Mouse (Mus musculus): ENCODE results near the gene Cmtm2a.
"Not testable (repeated sequence)": the region's sequence is repeated elsewhere in the genome, so short reads cannot be mapped to it uniquely, and the experiment has no call there.

The Cmtm2a gene

DNA sequence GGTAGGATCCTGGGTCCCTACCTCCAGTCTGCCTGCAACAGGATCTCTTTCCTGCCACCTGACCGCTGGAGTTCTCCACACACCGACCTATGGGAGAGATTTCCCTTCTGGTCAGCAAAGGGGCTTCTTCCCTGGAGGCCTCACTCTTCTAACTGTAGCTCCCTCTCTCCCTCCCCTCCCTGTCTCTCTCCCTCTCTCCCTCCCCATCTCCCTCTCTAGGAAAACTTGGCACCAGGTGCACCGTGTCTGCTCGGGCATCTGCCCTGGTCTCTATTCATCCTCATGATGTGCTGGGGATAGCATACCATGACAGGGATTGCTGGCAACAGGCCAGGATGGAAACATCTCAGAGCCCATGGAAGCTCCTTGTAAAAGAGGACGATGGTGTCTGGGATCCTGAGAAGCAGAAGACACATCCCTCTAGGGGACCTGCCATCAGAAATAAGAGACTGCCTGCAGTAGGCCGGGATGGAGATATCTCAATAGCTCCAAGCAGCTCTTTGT, 24.0 kb downstream of the Cmtm2a start:
- DNase-seq: no peak

GRCm38 (mm10) chr8:104268368-104268767, 24.6 kb downstream of the Cmtm2a start:
- no peak for DNase-seq

GRCm38 (mm10) chr8:104264271-104264935, 28.6 kb downstream of the Cmtm2a start:
- not testable (repeated sequence) for DNase-seq

GRCm38 (mm10) chr8:104261802-104262201, 31.2 kb downstream of the Cmtm2a start:
- not testable (repeated sequence) for DNase-seq

DNA sequence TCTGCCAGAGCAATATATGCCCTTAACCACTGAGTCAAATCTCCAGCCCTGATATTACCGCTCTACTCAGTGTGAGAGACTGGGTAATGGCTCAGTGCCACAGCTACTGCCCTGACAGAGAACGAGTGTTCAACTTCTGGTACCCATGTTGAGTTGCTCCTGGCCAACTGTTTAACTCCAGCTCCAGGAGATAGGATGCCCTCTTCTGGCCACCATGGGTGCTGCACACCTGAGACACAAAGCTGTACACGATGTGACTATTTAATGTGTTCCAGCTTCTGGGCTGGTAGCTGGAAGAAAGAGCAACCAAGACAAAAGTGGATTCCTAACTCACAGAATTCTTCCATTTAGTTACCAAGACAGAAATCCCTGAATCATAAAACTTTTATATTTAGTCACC, 40.0 kb downstream of the Cmtm2a start:
- DNase-seq: no peak

DNA sequence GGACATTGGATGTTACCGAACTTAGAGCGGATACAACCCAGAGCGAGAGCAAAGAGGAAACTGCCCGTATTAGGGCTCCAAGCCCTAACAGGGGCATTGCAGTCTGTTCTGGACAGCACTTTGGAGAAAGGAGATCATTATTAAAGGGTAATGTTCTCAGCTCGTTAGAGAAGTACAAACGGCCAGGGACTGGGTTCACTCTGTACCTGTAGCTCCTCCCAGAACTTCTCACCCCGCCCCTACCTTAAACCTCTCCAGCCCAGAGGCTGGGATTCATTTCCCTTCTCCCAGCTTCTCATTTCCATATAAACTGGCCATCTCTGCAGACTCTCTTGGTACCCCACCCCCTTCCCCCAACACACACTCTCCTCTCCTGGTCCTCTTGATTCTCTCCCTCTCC, 41.5 kb downstream of the Cmtm2a start:
- no peak for DNase-seq

DNA sequence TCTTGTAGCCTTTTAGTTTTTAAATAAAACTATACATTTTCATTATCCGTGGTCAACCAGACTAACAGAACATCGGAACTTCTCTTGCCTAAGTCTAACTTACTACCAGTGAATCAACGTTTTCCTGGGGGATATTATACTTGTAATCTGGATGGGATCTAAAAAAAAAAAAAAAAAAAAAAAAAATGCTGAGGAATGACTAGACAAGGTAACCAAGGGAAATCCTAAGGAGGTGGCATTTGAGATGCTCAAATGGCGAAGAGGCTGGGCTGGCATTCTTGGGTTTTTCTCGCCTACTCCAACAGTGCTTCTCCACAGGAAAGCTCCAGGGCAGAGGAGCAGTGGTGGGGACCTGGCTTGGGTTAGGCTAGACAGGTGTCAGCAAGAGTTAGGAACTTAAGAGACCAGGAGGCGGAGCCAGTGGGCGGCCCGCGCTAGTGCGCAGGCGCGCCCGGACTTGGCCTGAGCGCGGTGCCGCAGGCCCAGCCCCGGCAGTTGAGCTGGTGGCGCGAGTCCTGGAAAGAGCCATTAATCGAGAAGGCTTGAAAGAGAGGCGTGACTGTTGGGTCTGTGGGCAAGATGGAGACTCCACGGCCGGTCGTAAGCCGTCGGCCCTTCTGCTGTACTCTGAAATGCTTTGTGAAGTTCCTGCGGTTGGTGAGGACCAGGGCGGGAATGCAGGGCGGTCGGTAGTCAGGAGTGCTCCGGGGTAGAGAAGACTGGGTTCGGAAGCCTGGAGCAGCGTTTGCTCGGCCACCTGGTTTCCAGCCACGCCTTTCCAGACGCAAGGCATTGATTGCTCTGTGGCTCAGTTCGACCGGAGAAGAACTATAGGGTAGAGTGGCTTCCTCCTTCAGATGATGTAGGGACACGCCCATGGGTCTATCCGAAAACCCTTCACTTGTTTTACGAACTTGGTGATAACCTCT, 42.3 kb downstream of the Cmtm2a start, which contains the start of gene Cklf:
TSS of gene Cklf (plus strand) at position 423 of the 929 bp plus-strand sequence.
- DNase-seq: peak; percentile 77

DNA sequence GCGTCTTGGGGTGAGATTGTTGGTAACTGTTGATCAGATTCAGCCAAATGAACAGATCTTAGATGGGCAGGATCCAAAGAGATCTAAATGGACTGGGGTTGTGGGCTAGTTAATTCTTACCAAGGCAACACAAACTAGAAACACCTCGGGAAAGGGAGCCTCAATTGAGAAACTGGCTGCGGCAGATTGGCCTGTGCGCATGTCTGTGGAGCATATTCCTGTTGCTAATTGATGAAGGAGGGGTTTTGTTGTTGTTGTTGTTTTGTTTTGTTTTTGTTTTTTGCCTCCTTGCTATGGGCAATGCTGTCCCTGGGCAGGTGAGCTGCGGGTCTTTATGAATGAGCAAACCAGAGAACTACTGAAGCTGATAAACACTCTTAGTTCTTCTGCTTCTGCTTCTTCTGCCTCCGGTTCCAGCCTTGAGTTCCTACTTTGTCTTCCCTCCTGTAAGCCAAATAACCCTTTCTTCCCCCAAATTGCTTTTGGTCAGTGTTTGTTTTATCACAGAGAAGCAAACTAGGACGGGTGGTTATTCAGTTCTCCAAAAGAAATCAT, 43.5 kb downstream of the Cmtm2a start:
- no peak for DNase-seq

- DNase-seq: peak; percentile 68
These were observed 44.7 kb downstream of the Cmtm2a start, which contains the start of gene Tk2 for GRCm38 (mm10) chr8:104248276-104248675. Tk2 (minus strand) TSS chr8:104248558.

GRCm38 (mm10) chr8:104247908-104248275, 45.1 kb downstream of the Cmtm2a start:
- peak; percentile 55 for DNase-seq

GRCm38 (mm10) chr8:104247054-104247907, 45.7 kb downstream of the Cmtm2a start:
- DNase-seq: peak; percentile 21

GRCm38 (mm10) chr8:104246621-104247020, 46.4 kb downstream of the Cmtm2a start:
- DNase-seq: no peak

GRCm38 (mm10) chr8:104242038-104242644, 50.8 kb downstream of the Cmtm2a start:
- DNase-seq: no peak

GRCm38 (mm10) chr8:104239418-104239861, 53.5 kb downstream of the Cmtm2a start:
- no peak for DNase-seq

- no peak for DNase-seq
These were observed 58.4 kb downstream of the Cmtm2a start for GRCm38 (mm10) chr8:104234573-104234972.

GRCm38 (mm10) chr8:104232919-104233318, 60.1 kb downstream of the Cmtm2a start:
- DNase-seq: no peak

DNA sequence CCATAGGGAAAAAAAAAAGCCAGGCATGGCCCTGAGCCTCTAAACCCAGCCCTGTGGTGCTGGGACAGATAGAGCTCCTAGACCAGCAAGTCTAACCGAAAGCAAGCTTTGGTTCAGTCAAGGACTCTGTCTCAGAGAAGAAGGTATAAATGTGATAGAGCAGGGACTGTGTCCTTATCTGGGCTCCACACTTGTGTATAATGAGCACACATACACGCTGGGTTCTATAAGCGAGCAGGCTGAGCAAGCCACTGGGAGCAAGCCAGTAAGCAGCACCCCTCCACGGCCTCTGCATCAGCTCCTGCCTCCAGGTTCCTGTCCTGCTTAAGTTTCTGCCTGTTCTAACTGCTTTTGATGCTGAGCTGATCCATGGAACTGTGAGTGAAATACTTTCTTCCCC, 60.9 kb downstream of the Cmtm2a start:
- no peak for DNase-seq
